Mouse (Mus musculus) c-Kit-positive CD71-negative TER-119-negative erythroid progenitor cells, embryonic 14.5 days (primary cell): ENCODE data around the gene Trappc2l.
"Not testable (repeated sequence)": the region's sequence is repeated elsewhere in the genome, so short reads cannot be mapped to it uniquely, and the experiment has no call there.

Source experiments
- DNase-seq: peaks from one replicate; pipeline ENCODE4 v3.0.0-alpha.2; 2013; ENCODE audit warnings: low read depth

Gene Trappc2l

DNA sequence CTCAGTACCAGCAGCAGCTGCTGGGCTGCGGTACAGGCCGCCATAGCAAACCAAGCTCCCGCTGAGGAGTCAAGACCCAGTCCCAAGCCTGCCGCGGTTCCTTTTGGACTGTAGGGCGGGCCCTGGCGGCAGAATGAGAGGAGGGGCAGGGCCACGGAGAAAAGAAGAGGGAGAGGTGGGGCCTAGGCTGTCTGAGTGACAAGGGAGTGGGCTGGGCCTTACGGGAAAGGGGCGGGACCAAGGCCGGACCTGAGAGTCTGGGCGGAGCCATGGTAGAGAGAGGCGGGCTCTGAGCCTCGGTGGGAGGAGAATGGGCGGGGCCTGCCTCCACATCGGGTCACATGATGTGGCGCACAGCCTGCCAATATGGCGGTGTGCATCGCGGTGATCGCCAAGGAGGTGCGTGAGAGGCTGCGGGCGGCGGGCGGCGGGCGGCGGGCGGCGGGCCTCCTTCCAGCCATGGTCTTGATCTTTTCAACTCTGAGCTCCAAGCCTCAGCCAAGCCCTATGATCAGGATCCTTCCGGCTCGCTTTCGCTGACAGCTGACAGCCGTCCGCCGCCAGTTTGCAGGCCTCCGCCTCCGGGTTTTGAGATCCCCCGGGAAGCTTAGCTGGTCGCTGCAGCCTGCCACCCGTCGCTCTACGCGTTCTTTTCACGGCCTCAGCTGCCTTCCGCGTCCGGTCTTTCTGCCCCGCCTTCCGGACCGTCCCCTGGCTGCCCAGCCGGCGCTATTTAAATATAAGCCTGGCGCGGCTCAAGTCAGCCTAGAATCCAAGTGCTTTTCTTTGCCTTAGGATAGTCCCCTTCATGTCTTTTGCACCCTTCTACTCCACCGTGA, at the start of gene Trappc2l, which contains the start of gene Galns:
TSS of gene Trappc2l (plus strand) at position 346 of the 839 bp plus-strand sequence.
TSS of gene Galns (minus strand) at position 169 of the 839 bp plus-strand sequence.
- DNase-seq: peak; percentile 96

DNA sequence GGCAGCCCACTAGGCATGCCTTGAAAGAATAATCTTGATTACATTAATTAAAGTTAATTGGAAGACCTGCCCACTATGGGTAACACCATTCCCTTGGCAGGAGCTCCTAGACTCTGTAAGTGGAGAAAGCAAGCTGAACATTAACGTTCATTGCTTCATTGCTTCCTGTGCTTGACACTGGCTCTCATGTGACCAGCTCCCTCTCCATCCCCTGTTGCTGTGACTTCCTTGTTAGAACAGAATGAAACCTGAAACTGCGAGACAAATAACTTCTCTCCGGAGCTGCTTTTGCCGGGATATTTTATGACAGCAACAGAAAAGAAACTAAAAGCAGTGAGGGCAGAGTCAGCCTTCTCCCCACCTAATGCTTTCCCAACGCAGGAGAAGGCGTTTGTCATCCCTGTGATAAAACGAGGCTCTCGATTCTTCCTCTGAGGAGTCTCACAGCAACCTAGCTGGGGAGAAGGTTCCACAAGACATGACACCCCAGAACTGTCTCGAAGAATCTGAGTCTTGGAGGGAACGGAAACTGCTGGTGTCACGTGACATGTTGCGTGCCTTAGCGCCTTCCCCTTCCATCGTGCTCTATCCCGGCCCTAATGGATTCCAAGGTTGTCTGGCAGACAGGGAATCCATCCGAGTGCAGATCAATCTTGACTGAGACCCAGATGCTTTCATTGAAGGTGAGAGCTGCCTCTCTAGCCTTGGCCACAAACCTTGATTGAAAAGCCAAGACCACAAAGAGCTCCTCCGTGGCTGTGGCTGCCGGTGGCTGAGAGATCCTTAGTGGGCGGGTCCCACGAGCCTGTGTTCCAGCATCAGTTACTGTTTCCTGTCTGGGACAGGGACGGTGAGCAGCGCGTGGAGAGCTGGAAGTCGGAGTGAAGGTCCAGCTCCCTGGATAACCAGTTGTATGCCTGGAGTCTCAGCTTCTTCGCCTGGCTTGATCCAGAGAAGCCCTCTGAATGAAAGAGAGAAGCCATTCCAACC, 46.8 kb upstream of the Trappc2l start:
- no peak for DNase-seq

DNA sequence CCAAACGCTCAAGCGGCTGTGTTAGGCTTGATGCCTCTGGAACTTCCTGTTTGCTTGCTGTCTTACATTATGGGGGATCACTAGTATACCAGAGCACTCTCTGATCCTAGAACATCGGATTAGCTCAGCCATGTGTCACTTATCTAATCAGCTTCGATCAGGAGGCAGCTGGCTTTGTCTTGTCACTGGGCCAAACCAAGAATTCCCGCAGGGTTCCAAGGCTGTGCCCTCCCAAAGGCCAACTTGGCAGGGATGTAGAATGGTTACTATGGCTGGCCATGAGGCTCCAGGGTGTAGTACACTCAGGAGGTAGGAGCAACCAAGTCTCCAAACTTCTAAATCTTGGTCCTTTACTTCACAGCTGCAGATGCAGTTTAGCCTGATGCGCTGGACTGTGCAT, 44.7 kb upstream of the Trappc2l start:
- DNase-seq: no peak

DNA sequence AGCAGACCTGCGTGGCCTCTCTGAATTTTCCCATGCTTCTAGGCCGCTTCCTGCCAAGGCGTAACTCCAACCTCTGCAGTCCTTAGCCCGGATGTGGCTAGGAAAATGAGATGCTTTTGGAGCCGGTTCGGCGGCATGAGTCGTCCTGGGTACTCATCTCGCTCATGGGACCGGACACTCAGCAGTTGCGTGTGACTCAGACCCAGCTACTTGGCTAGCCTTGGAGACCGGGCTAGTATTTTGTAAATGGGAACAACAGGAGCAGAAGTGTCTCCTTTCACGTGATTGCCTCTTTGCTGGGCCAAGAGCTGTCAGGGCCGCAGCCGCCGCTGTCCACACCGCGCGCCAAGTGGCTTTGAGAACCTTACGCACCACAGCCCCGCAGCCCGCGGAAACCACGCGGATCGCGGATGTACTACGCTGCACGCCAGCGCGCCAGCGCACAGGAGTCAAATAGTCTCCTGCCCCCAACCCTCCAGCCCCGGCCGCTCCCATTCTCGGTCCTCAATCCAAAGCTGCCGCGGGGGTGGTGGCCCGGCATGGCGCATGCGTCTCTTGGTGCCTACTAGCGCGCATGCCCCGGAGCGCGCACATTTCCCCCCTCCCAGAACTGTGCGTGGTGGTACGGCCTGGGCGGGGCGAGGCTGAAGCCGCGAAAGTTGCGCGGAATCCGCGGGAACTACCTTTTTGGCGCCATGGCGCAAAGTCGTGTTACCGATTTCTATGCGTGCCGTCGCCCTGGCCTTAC, 43.9 kb upstream of the Trappc2l start, which contains the start of gene Cdt1:
TSS of gene Cdt1 (plus strand) at position 655 of the 748 bp plus-strand sequence.
- DNase-seq: peak; percentile 88

DNA sequence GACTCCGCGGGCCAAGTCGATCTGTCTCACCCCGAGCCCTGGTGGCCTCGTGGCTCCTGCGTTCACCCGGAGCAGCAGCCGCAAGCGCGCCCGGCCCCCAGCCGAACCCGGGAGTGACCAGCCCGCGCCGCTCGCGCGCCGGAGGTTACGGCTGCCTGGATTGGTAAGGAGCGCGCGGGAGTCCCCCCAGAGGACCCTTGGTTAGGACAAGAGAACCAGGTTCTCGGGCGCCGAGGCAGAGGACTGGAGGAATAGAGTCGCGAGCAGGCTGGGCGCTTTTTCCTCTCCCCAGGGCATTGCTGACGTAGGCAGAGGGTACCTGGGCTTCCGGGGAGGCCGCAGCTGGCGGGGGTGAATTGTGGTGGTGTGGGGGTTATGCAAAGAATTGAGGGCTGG, 43.3 kb upstream of the Trappc2l start:
- DNase-seq: no peak

- DNase-seq: no peak
Observed at GRCm38 (mm10) chr8:122568881-122569309, 42.5 kb upstream of the Trappc2l start.

GRCm38 (mm10) chr8:122569329-122569728, 42.1 kb upstream of the Trappc2l start:
- no peak for DNase-seq

DNA sequence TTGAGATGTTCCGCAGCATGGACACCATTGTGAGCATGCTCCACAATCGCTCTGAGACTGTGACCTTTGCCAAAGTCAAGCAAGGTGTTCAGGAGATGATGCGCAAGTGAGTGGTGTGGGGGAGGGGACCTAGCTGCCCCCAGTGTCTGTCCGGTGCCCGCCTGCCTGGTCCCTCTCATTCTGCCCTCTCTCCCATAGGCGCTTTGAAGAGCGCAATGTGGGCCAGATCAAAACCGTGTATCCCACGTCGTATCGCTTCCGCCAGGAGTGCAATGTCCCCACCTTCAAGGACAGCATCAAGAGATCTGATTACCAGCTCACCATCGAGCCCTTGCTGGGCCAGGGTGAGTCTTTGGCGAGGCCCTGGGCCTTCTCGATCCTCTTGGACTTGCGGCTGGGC, 41.4 kb upstream of the Trappc2l start:
- no peak for DNase-seq

GRCm38 (mm10) chr8:122571153-122571552, 40.3 kb upstream of the Trappc2l start:
- DNase-seq: no peak

- no peak for DNase-seq
Observed at GRCm38 (mm10) chr8:122571750-122572267, 39.6 kb upstream of the Trappc2l start.

GRCm38 (mm10) chr8:122572751-122573150, 38.7 kb upstream of the Trappc2l start:
- no peak for DNase-seq

- not testable (repeated sequence) for DNase-seq
Observed at GRCm38 (mm10) chr8:122573176-122573575, 38.3 kb upstream of the Trappc2l start.

DNA sequence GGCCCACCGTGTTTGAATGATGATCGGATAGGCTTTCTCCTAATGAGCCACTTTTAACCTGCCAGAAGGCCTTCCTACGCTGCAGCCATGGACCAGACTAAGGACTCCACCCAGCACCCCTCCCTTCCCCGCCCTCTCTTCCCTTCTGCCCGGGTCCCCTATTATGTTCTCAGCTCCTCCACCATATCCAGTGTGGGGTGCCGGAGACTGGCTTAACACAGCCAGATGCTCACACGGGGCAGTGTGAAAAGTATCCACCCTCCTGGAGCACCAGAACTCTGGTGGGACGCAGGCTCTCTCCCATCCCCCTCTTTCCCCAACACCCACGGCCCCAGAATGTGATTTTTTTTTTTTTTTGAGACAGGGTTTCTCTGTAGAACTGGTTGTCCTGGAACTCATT, 37.9 kb upstream of the Trappc2l start:
- DNase-seq: no peak

- no peak for DNase-seq
Observed at GRCm38 (mm10) chr8:122574264-122574663, 37.2 kb upstream of the Trappc2l start.

- DNase-seq: no peak
Observed at GRCm38 (mm10) chr8:122574667-122575251, 36.7 kb upstream of the Trappc2l start.

DNA sequence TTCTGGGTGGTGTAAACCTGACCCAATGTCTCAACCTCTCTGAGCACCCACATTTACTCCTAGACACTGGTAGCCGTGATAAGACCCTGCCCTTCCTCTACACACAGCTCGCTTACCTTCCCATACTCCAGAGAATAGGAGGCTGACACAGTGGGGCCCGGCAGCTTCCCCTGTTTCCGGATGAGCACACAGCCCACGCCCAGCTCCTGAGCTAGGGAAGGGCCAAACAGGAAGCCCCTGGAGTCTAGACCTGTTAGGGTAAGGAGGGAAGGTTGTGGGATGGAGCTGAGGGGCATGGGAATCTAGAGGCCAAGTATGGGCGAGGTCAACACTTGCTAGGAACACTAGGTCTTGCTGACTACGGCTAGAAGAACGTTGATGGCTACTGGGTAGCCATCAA, 36.2 kb upstream of the Trappc2l start:
- DNase-seq: no peak

DNA sequence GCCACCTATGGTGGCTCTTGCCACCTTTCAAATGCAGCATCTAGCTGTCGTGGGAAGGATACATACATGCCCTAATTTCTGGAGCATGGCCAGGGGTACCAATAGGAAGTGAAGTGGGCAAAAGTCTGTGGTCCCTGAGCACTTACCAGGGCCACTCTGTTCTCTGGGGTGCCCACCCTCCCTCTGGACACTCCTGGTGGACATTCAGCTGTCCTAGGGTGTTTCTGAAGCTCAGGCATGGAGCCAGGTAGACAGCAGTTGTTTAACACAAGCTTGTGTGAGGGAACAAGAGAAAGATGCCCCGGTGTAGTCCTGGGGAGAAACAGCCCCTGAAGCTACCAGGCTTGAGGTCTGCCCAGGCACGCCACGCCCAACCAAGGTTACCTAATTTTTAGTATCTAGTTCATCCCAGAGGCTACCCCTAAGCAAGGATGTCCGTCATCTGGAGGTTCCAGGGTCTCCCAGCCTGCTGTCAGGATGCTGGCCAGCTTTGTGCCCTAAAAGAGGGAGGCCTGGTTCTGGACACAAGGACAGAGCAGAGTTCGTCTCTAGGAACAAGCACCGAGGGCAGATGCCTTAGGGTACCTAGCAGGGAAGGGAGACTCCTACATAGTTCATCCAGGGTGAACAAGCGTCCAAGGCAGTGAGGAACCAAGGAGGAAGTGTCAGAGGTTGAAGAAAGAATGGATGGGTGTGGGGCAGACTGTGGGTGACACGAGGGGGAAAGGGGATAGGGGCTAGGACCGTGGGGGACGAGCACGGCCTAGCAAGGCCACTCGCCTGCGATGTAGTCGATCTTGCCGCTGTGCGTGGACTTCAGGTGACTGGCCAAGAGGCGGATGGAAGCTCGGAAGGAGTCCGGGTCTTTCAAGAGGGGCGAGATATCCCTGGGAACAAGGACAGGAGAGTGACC, 35.4 kb upstream of the Trappc2l start:
- DNase-seq: no peak

- peak; percentile 93 for DNase-seq
Observed at GRCm38 (mm10) chr8:122576648-122577022, 34.8 kb upstream of the Trappc2l start, which contains the start of gene Aprt. TSS of gene Aprt (minus strand) at chr8:122576909.

GRCm38 (mm10) chr8:122577116-122577515, 34.3 kb upstream of the Trappc2l start:
- no peak for DNase-seq

DNA sequence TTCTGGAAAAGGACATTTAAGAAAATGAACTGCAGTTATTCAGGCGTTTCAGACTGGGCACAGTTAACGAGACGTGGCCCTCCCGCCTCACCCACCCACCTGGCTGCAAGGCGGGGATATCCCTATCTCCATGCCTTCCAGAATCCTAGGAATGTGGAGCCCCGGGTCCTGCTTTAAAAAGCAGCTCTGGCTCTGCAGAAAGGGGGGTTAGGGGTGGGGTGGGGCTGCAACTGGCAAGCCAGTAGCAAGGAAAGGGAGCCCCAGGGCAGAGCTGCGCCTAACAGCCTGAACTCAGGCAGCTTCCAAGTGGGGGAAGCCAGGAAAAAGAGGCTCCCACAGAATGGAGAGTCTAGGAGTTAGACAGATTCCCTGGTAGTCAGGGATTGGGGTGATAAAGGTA, 32.2 kb upstream of the Trappc2l start:
- no peak for DNase-seq
